Mouse (Mus musculus) spleen, adult 2 months (tissue): ENCODE measurements around the gene Kcnk13. TPM values are rescaled to one million over a fixed set of nuclear protein-coding genes. Genes with fewer than 3 reads are reported as not detected.

Experiments
- DNase-seq, 2 experiments: peaks; one replicate each; pipeline versions ENCODE4 v3.0.0 to v3.0.0-alpha.2; 2012 to 2021; ENCODE audit warnings: low spot score in 2 of 2, low read depth in 1 of 2
- H3K27ac ChIP-seq: fragments of 200-500 bp; 2 replicates; pipeline ENCODE4 v1.5.1; 2012; ENCODE audit warnings: low read length, inconsistent platforms; ENCODE audit not compliant: insufficient read depth
- H3K27me3 ChIP-seq: fragments of 200-500 bp; 2 replicates; pipeline ENCODE4 v1.6.1; 2012; ENCODE audit warnings: mild to moderate bottlenecking, moderate library complexity, low read length, inconsistent platforms; ENCODE audit not compliant: control insufficient read depth, insufficient read depth
- H3K36me3 ChIP-seq: fragments of 200-500 bp; 2 replicates; pipeline ENCODE4 v1.6.1; 2012; ENCODE audit warnings: mild to moderate bottlenecking, low read length, inconsistent platforms; ENCODE audit not compliant: control insufficient read depth, insufficient read depth
- H3K4me1 ChIP-seq: fragments of 200-500 bp; 2 replicates; pipeline ENCODE4 v1.6.1; 2011; ENCODE audit warnings: inconsistent platforms; ENCODE audit not compliant: control insufficient read depth, insufficient read depth, insufficient read length
- H3K4me3 ChIP-seq: fragments of 200-500 bp; 2 replicates; pipeline ENCODE4 v1.5.1; 2011; ENCODE audit warnings: mild to moderate bottlenecking, inconsistent platforms; ENCODE audit not compliant: insufficient read depth, insufficient read length; ENCODE audit errors: extremely low read depth
- CTCF ChIP-seq: fragments of 200-500 bp; IDR thresholded peaks from 2 replicates; pipeline ENCODE4 v1.5.1; 2011; ENCODE audit warnings: mild to moderate bottlenecking, inconsistent platforms; ENCODE audit not compliant: insufficient read depth, insufficient read length, insufficient replicate concordance; ENCODE audit errors: extremely low read depth
- POLR2A ChIP-seq: fragments of 200-500 bp; IDR thresholded peaks from 2 replicates; pipeline ENCODE4 v1.6.1; 2011; ENCODE audit warnings: low read depth, low read length, inconsistent platforms
- WGBS: fragments of 180-500 bp; shearing (Covaris S2); methylation state at CpG from one replicate; pipeline ENCODE4 v1.1.7; 2018; 5-methylcytosine and 5-hydroxymethylcytosine counted together
- polyA plus RNA-seq: library from polyadenylated mRNA; depleted of rRNA; stranded (reverse); fragments of >200 nt; gene quantifications from 2 replicates; pipeline ENCODE4 v1.2.3, GENCODE M21; 2012

Kcnk13 gene
- polyA plus RNA-seq, 1 experiment: 2.8 TPM

DNA sequence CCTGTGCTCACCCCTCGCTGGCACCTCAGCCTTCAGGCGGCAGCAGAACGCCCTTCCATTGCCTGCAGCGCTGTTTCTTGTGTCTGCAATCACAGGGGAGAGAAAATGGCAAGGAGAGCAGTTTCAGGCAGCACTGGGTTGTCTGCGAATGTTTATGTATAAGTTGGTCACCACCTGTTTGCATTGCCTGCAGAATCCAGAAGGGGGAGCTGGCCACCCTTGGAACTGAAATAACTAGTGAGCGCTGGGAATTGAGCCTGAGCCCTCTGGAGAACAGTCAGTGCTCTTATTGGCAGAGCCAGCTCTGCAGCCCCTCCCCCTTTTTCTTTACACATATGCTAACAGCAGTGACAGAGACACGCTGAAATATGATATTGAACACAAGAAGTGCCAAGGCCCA is 8.5 kb downstream of the Kcnk13 start:
- TF ChIP-seq CTCF (no peak), POLR2A (no peak)
- H3K27ac ChIP-seq: no peak overlapping the region
- DNase-seq: no peak
- no peaks in the 10 kb centered on the region for H3K27me3 ChIP-seq
- H3K4me3 ChIP-seq: no peak overlapping the region
- no peaks in the 10 kb centered on the region for H3K4me1 ChIP-seq
- WGBS: 80% methylated on average over 7 of the region's 7 CpGs
- no peaks in the 10 kb centered on the region for H3K36me3 ChIP-seq

DNA sequence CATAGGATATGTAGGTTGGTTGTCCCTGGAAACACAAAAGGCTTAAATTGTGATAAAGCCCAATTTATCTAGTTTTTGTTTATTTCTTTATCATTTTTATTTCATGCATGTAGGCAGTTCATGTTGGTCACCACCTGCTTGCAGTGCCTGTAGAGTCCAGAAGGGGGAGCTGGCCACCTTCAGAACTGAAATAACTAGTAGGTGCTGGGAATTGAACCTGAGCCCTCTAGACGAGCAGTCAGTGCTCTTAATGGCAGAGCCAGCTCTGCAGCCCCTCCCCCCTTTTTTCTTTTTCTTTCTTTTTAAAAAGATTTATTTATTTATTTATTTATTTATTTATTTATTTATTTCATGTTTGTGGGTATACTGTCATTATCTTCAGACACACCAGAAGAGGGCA is 9.4 kb downstream of the Kcnk13 start:
- WGBS: 79% methylated on average over 1 of the region's 1 CpGs
- Histone ChIP-seq H3K36me3 (no peaks in the 10 kb centered on the region), H3K4me1 (no peaks in the 10 kb centered on the region), H3K27ac (no peak overlapping the region), H3K27me3 (no peaks in the 10 kb centered on the region), H3K4me3 (no peak overlapping the region)
- TF ChIP-seq POLR2A: no peak
- peak; percentile 42; the same call in 1 of the 2 replicates for TF ChIP-seq CTCF
- DNase-seq: no peak

DNA sequence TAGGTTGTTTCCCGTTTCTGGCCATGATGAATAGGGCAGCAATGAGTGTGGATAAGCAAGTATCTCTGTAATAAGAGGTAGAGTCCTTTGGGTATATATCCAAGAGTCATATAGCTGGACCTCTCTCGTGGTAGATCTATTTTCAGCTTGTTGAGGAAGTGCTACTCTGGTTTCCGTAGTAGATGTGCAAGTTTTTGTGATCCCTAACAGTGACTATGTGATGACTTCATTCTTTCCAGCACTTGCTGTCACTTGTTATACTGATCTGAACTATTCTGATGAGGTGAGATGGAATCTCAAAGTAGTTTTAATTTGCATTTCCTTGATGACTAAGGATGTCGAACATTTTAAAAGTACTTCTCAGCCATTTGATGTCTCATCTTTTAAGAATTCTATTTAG is 15.2 kb downstream of the Kcnk13 start:
- 32% methylated on average over 4 of the region's 4 CpGs for WGBS
- TF ChIP-seq CTCF (no peak), POLR2A (no peak)
- H3K4me3 ChIP-seq: no peak overlapping the region
- H3K4me1 ChIP-seq: no peaks in the 10 kb centered on the region; the same call in 1 of the 2 replicates
- no peak overlapping the region for H3K27ac ChIP-seq
- DNase-seq: no peak
- no peaks in the 10 kb centered on the region for H3K36me3 ChIP-seq
- H3K27me3 ChIP-seq: no peaks in the 10 kb centered on the region

DNA sequence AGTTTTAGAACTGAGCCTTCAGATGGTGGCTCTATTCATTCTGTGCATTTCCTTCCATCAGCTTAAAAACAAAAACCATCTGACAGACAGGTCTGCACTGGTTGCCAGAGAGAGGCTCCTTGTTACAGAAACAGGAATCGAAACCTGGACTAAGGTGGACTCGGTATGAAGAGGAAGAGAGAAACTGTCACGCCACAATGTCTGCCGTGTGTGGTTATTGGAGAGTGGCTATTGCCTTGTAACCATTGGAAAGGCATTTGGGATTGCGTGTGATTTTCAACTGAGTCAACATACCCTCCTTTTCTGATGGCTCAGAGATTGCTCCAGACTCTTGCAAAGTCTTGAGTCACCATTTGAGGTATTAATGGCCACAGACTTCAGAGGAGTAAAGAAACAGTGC is 22.5 kb downstream of the Kcnk13 start:
- no peak for DNase-seq
- Histone ChIP-seq H3K4me1 (no peaks in the 10 kb centered on the region), H3K4me3 (no peak overlapping the region), H3K27me3 (no peaks in the 10 kb centered on the region), H3K27ac (no peak overlapping the region), H3K36me3 (no peaks in the 10 kb centered on the region)
- TF ChIP-seq CTCF: no peak
- no peak for TF ChIP-seq POLR2A
- WGBS: 53% methylated on average over 5 of the region's 5 CpGs

DNA sequence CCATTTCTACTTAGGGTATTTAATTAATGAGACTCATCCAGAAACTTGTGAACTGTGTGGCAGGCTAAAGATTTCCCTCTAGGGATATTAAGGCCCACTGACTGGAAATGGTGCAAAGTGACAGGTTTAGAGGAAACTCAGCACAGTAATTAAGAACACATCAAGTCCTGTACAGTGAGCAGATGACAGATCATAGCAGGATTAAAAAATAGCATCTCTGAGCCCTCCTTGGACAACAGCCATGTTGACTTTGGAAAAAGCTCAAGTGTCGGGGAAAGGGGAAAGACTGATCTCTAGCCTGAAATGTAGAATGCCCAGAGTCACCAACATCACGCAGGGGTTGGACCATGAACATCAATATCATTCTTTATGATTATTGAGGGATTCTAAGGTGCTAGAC is 23.8 kb downstream of the Kcnk13 start:
- H3K4me1 ChIP-seq: no peaks in the 10 kb centered on the region
- no peaks in the 10 kb centered on the region for H3K27me3 ChIP-seq
- H3K4me3 ChIP-seq: no peak overlapping the region
- DNase-seq: no peak
- H3K36me3 ChIP-seq: no peaks in the 10 kb centered on the region
- 87% methylated on average over 2 of the region's 2 CpGs for WGBS
- TF ChIP-seq POLR2A: no peak
- no peak for TF ChIP-seq CTCF
- no peak overlapping the region for H3K27ac ChIP-seq

DNA sequence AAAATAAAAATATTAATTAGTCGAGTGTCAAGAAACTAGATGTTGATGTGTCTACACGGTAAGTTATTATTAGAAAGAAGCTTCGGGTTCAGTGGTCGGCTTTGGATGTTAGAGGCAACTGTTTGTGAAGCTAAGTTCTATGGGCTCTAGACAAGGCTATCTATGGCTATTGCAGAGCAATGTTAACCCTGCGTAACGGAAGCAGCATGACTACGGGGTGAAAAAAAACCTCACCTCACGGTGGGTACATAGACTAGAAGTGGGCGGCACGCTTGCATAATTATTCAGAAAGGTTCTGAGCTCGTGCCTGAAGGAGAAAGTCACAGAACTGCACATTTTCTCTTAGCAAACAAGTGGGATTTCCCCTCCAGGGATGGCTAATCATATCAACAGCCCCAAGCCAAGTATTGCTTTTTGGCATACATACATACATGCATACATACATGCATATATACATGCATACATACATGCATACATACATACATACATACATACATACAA is 28.1 kb downstream of the Kcnk13 start:
- DNase-seq: no peak
- H3K27ac ChIP-seq: no peak overlapping the region
- TF ChIP-seq POLR2A: no peak
- no peak for TF ChIP-seq CTCF
- H3K4me1 ChIP-seq: no peaks in the 10 kb centered on the region
- H3K4me3 ChIP-seq: no peak overlapping the region
- H3K36me3 ChIP-seq: no peaks in the 10 kb centered on the region
- WGBS: 76% methylated on average over 11 of the region's 11 CpGs
- no peaks in the 10 kb centered on the region for H3K27me3 ChIP-seq

DNA sequence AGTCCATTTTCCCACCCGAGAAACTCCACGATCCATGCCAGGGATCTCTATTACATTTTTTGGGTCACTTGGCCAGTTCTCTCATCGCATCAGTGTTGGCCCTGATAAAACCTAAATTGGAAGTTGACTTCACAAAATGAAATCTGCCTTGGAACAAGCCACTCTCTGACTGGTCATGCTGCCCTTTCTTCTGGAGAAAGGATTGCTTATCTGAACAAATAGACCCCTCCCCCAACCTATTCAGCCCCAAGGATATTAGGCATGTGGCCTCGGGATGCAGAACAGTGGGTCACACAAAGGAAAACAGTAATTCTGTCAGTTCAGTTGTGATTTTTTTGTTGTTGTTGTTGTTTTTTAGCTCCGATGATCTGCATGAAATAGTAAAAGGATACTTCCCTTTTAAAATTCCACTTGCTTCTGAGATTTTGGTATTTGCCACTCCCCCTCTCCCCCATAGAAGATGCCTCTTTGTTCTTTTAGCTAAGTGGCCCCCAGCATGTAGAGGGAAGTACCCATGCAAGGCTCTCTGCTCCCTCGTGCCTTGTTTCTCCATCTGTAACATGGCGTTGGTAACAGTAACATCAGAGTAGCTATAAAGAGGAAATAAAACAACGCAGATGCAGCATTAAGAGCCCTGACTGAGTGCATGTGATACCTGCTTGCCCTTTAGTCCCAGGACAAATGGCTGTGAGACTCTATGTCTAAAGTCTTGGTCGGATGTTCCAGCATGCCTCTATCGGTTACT is 29.0 kb downstream of the Kcnk13 start:
- Histone ChIP-seq H3K4me1 (no peaks in the 10 kb centered on the region), H3K4me3 (no peak overlapping the region), H3K27ac (no peak overlapping the region), H3K36me3 (no peaks in the 10 kb centered on the region), H3K27me3 (no peaks in the 10 kb centered on the region)
- TF ChIP-seq POLR2A: no peak
- TF ChIP-seq CTCF: no peak
- WGBS: 79% methylated on average over 10 of the region's 10 CpGs
- no peak for DNase-seq
